Mouse (Mus musculus) brain, embryonic 14.5 days (tissue): ENCODE measurements around the gene Dapk2.

ENCODE experiments used
- CTCF ChIP-seq: fragments of 200-500 bp; IDR thresholded peaks from 2 replicates; pipeline ENCODE4 v1.5.1; 2012; ENCODE audit warnings: inconsistent platforms, mild to moderate bottlenecking, moderate library complexity, borderline replicate concordance; ENCODE audit not compliant: insufficient read depth, insufficient read length; ENCODE audit errors: extremely low read depth
- POLR2A ChIP-seq: fragments of 200-500 bp; IDR thresholded peaks from 2 replicates; pipeline ENCODE4 v1.6.1; 2012; ENCODE audit warnings: mild to moderate bottlenecking, inconsistent platforms, borderline replicate concordance; ENCODE audit not compliant: poor library complexity, insufficient read depth, insufficient read length, severe bottlenecking; ENCODE audit errors: extremely low read depth

DNA sequence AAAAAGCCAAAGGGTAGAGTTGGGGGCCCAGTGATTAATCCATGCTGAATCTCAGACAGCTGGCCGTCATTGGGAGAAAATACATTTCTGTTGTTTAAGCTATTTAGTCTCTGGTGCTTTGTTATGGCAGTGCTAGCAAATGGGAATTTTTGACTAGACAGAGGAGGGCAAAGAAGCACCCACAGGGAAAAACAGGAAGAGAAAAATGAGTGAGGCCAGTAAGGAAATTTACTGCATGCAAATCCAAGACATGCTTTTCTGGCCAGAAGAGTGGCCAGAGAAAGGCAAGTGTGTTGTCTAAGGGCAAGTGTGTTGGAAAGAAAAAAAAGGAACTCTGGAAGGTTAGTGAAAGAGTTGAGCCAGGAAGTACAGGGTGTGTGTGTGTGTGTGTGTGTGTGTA, 115.6 kb downstream of the Dapk2 start:
- TF ChIP-seq CTCF (no peak), POLR2A (no peak)
